Mouse (Mus musculus) hindbrain, embryonic 15.5 days (tissue): ENCODE measurements around the gene Ctxn1. TPM values are rescaled to one million over a fixed set of nuclear protein-coding genes. Genes with fewer than 3 reads are reported as not detected.
"Not testable (repeated sequence)": the region's sequence is repeated elsewhere in the genome, so short reads cannot be mapped to it uniquely, and the experiment has no call there.

Source experiments
- ATAC-seq: fragments of 200-750 bp; cut with Nextera tagmentation; 2 replicates; pipeline ENCODE4 v1.8.0; 2017; ENCODE audit warnings: low read depth, moderate number of reproducible peaks, moderate TSS enrichment; ENCODE audit not compliant: low FRiP score
- H3K27ac ChIP-seq: fragments of 300-500 bp; sonication (generic); replicated peaks from 2 replicates; pipeline ENCODE4 v1.5.1; 2015; ENCODE audit warnings: mild to moderate bottlenecking, inconsistent platforms
- H3K27me3 ChIP-seq: fragments of 300-500 bp; sonication (generic); 2 replicates; pipeline ENCODE4 v1.6.1; 2015; ENCODE audit warnings: control low read depth, inconsistent platforms
- H3K36me3 ChIP-seq: fragments of 300-500 bp; sonication (generic); 2 replicates; pipeline ENCODE4 v1.6.1; 2015; ENCODE audit warnings: control low read depth, inconsistent platforms
- H3K4me1 ChIP-seq: fragments of 300-500 bp; sonication (generic); replicated peaks from 2 replicates; pipeline ENCODE4 v1.6.1; 2015; ENCODE audit warnings: control low read depth, inconsistent platforms
- H3K4me2 ChIP-seq: fragments of 300-500 bp; sonication (generic); 2 replicates; pipeline ENCODE4 v1.6.1; 2015; ENCODE audit warnings: moderate library complexity, mild to moderate bottlenecking, inconsistent platforms
- H3K4me3 ChIP-seq: fragments of 300-500 bp; sonication (generic); 2 replicates; pipeline ENCODE4 v1.5.1; 2015; ENCODE audit warnings: mild to moderate bottlenecking, inconsistent platforms
- H3K9ac ChIP-seq: fragments of 300-500 bp; sonication (generic); 2 replicates; pipeline ENCODE4 v1.6.1; 2015; ENCODE audit warnings: inconsistent platforms
- H3K9me3 ChIP-seq: fragments of 300-500 bp; sonication (generic); 2 replicates; pipeline ENCODE4 v1.6.1; 2016; ENCODE audit warnings: control low read depth, inconsistent platforms
- WGBS: fragments of 180-500 bp; shearing (Covaris S2); methylation state at CpG from one replicate; pipeline ENCODE4 v1.1.7; 2015; 5-methylcytosine and 5-hydroxymethylcytosine counted together
- polyA plus RNA-seq: library from polyadenylated mRNA; unstranded; fragments of >200 nt; fragmentation: Nextera tagmentation; extraction: Ambion mirVana; gene quantifications from 2 replicates; pipeline ENCODE4 v1.2.1, GENCODE M21; 2015

The Ctxn1 gene
- polyA plus RNA-seq, 1 experiment from 2014 or later, result 299 TPM

GRCm38 (mm10) chr8:4259805-4260170 lies 714 bp upstream of the Ctxn1 start:
- peak overlapping the region; percentile 79; the same call in 1 of the 2 replicates for H3K4me3 ChIP-seq
- H3K9ac ChIP-seq, result peak overlapping the region; percentile 80; the same call in 1 of the 2 replicates
- no peaks in the 10 kb centered on the region for H3K27me3 ChIP-seq
- WGBS, result 79% methylated on average over 4 of the region's 4 CpGs
- H3K27ac ChIP-seq, result peak overlapping the region; percentile 95
- peaks cover 53% of the 10 kb centered on the region for H3K36me3 ChIP-seq
- no peak for ATAC-seq
- no peaks in the 10 kb centered on the region for H3K9me3 ChIP-seq
- peaks cover 35% of the 10 kb centered on the region for H3K4me1 ChIP-seq
- peak overlapping the region; percentile 74; the same call in 1 of the 2 replicates for H3K4me2 ChIP-seq

- Histone ChIP-seq H3K27me3 (no peaks in the 10 kb centered on the region), H3K27ac (peak overlapping the region; percentile 95), H3K4me3 (peak overlapping the region; percentile 79), H3K9me3 (no peaks in the 10 kb centered on the region), H3K4me1 (peaks cover 45% of the 10 kb centered on the region), H3K4me2 (peak overlapping the region; percentile 74), H3K36me3 (peaks cover 47% of the 10 kb centered on the region), H3K9ac (peak overlapping the region; percentile 80)
- peak; percentile 75 for ATAC-seq
- WGBS, result under 1% methylated on average over 31 of the region's 32 CpGs
Observed at GRCm38 (mm10) chr8:4258678-4259077, 396 bp downstream of the Ctxn1 start.

GRCm38 (mm10) chr8:4258233-4258632 lies 841 bp downstream of the Ctxn1 start:
- H3K4me3 ChIP-seq, result peak overlapping the region; percentile 79
- peaks cover 48% of the 10 kb centered on the region for H3K4me1 ChIP-seq
- ATAC-seq, result peak; percentile 54
- no peaks in the 10 kb centered on the region for H3K9me3 ChIP-seq
- peak overlapping the region; percentile 80 for H3K9ac ChIP-seq
- H3K36me3 ChIP-seq, result peaks cover 43% of the 10 kb centered on the region
- H3K4me2 ChIP-seq, result peak overlapping the region; percentile 74
- peak overlapping the region; percentile 95 for H3K27ac ChIP-seq
- 3% methylated on average over 35 of the region's 35 CpGs for WGBS
- no peaks in the 10 kb centered on the region for H3K27me3 ChIP-seq

GRCm38 (mm10) chr8:4257350-4257749 lies 1.7 kb downstream of the Ctxn1 start:
- peaks cover 41% of the 10 kb centered on the region for H3K36me3 ChIP-seq
- peak overlapping the region; percentile 74 for H3K4me2 ChIP-seq
- peak overlapping the region; percentile 79 for H3K4me3 ChIP-seq
- peak overlapping the region; percentile 80 for H3K9ac ChIP-seq
- H3K27ac ChIP-seq, result peak overlapping the region; percentile 95
- no peaks in the 10 kb centered on the region for H3K27me3 ChIP-seq
- ATAC-seq, result no peak
- no peaks in the 10 kb centered on the region for H3K9me3 ChIP-seq
- WGBS, result 56% methylated on average over 4 of the region's 4 CpGs
- peaks cover 50% of the 10 kb centered on the region for H3K4me1 ChIP-seq

GRCm38 (mm10) chr8:4256911-4257310 lies 2.2 kb downstream of the Ctxn1 start:
- Histone ChIP-seq H3K9me3 (no peaks in the 10 kb centered on the region), H3K27me3 (no peaks in the 10 kb centered on the region), H3K36me3 (peaks cover 37% of the 10 kb centered on the region), H3K4me2 (peak overlapping the region; percentile 74), H3K4me1 (peaks cover 53% of the 10 kb centered on the region), H3K4me3 (peak overlapping the region; percentile 79), H3K9ac (peak overlapping the region; percentile 80), H3K27ac (peak overlapping the region; percentile 95)
- 41% methylated on average over 4 of the region's 4 CpGs for WGBS
- no peak for ATAC-seq

- H3K27ac ChIP-seq, ATAC-seq, H3K9me3 ChIP-seq, H3K4me3 ChIP-seq, H3K27me3 ChIP-seq, H3K9ac ChIP-seq, H3K4me2 ChIP-seq: not testable (repeated sequence)
- peaks cover 53% of the 10 kb centered on the region for H3K4me1 ChIP-seq
- peaks cover 29% of the 10 kb centered on the region for H3K36me3 ChIP-seq
- 92% methylated on average over 7 of the region's 7 CpGs for WGBS
Observed at GRCm38 (mm10) chr8:4255471-4255870, 3.6 kb downstream of the Ctxn1 start.

GRCm38 (mm10) chr8:4254001-4254400 lies 5.1 kb downstream of the Ctxn1 start:
- 67% methylated on average over 6 of the region's 6 CpGs for WGBS
- no peak for ATAC-seq
- Histone ChIP-seq H3K4me2 (peak overlapping the region; percentile 68), H3K9me3 (no peaks in the 10 kb centered on the region), H3K27ac (peak overlapping the region; percentile 92), H3K4me1 (peaks cover 46% of the 10 kb centered on the region), H3K36me3 (peaks cover 20% of the 10 kb centered on the region), H3K27me3 (no peaks in the 10 kb centered on the region), H3K9ac (peak overlapping the region; percentile 7), H3K4me3 (peak overlapping the region; percentile 57)

- Histone ChIP-seq H3K4me1 (peaks cover 45% of the 10 kb centered on the region), H3K9ac (peak within 1 kb of the TSS; percentile 70), H3K9me3 (no peaks in the 10 kb centered on the region), H3K4me2 (peak within 1 kb of the TSS; percentile 68), H3K36me3 (peaks cover 20% of the 10 kb centered on the region), H3K27ac (peak within 1 kb of the TSS; percentile 92), H3K27me3 (no peaks in the 10 kb centered on the region), H3K4me3 (peak within 1 kb of the TSS; percentile 57)
- ATAC-seq, result peak; percentile 85
- under 1% methylated on average over 69 of the region's 69 CpGs for WGBS
Observed at GRCm38 (mm10) chr8:4252934-4253841, 5.9 kb downstream of the Ctxn1 start, which contains the start of gene Snapc2. TSS of gene Snapc2 (plus strand) at chr8:4253080.

- H3K36me3 ChIP-seq, result peaks cover 28% of the 10 kb centered on the region
- no peak for ATAC-seq
- peak overlapping the region; percentile 92 for H3K27ac ChIP-seq
- H3K9me3 ChIP-seq, result no peaks in the 10 kb centered on the region
- H3K9ac ChIP-seq, result peak overlapping the region; percentile 70; the same call in 1 of the 2 replicates
- peak overlapping the region; percentile 68 for H3K4me2 ChIP-seq
- H3K4me1 ChIP-seq, result peaks cover 35% of the 10 kb centered on the region
- H3K27me3 ChIP-seq, result no peaks in the 10 kb centered on the region
- peak overlapping the region; percentile 57 for H3K4me3 ChIP-seq
- WGBS, result 49% methylated on average over 8 of the region's 8 CpGs
Observed at GRCm38 (mm10) chr8:4252116-4252760, 6.8 kb downstream of the Ctxn1 start.

- Histone ChIP-seq H3K36me3 (peaks cover 37% of the 10 kb centered on the region), H3K4me1 (peaks cover 23% of the 10 kb centered on the region)
Observed at GRCm38 (mm10) chr8:4250306-4250970, 8.6 kb downstream of the Ctxn1 start.

GRCm38 (mm10) chr8:4249213-4249612 lies 9.9 kb downstream of the Ctxn1 start:
- H3K4me1 ChIP-seq, result peaks cover 14% of the 10 kb centered on the region
- 20% methylated on average over 29 of the region's 29 CpGs for WGBS
- H3K4me3 ChIP-seq, result no peak overlapping the region
- no peak overlapping the region for H3K4me2 ChIP-seq
- peaks cover 38% of the 10 kb centered on the region for H3K36me3 ChIP-seq
- H3K27ac ChIP-seq, result no peak overlapping the region
- ATAC-seq, result no peak
- H3K9ac ChIP-seq, result no peak overlapping the region
- no peaks in the 10 kb centered on the region for H3K9me3 ChIP-seq
- H3K27me3 ChIP-seq, result no peaks in the 10 kb centered on the region

More at GRCm38 (mm10) chr8:4250306-4250970, 8.6 kb downstream of the Ctxn1 start:
- Histone ChIP-seq H3K4me3 (no peak overlapping the region), H3K27me3 (no peaks in the 10 kb centered on the region), H3K4me2 (no peak overlapping the region), H3K9ac (no peak overlapping the region), H3K27ac (no peak overlapping the region), H3K9me3 (no peaks in the 10 kb centered on the region)
- WGBS, result 32% methylated on average over 26 of the region's 26 CpGs
- ATAC-seq, result no peak
